Comparison of ENCODE assay signal across 7 mouse cellular contexts in the genomic region with DNA sequence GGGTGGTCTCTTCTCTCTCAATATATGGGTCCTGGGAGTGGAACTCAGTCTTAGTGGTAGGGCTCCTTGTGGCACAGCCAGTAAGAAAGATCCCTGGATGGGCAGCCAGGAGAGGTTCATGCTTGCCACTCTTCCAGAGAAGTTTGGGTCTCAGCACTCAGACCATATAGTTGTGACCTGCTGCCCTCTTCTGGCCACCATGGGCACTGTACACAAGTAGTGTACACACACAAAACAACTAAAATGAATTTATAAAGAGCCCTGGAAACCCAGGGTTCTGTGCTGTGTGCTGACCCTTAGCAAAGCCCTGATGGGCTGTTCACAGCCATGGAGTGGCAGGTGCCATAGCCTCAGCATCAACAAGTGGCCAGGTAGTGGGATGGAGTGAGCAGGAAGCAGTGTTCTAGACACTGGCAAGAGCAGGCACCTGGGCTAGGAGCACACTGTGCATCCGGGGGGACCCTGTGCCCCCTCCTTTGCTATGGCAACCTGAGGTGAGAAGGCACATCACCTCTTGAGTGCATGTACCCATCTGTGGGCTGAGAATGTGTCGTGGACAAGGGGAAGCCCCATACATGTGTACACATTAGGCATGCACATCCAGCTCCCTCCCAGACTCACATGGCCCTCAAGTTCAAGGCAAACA. TPM values are rescaled to one million over a fixed set of nuclear protein-coding genes. Genes with fewer than 3 reads are reported as not detected.
DNase-seq lines count a peak whose midpoint lies in the region; ATAC-seq and TF ChIP-seq lines count a peak whose summit lies in the region.

No protein-coding gene starts in this region.

- TF ChIP-seq POLR2A in ES-Bruce4 (IDR thresholded peaks at IDR 0.05; ENCODE audit: insufficient read depth, low read length) = no peak

- TF ChIP-seq EP300 in ES-Bruce4 (IDR thresholded peaks at IDR 0.05; ENCODE audit: insufficient read depth, low read depth, low read length) = no peak
- no peak for TF ChIP-seq EP300 in lung, postnatal 0 days (IDR thresholded peaks at IDR 0.05)
- TF ChIP-seq EP300 in stomach, postnatal 0 days (optimal IDR thresholded peaks at IDR 0.05) = no peak

- H3K9me3 ChIP-seq in ES-Bruce4 (replicated peaks; ENCODE audit: control insufficient read depth, insufficient read depth, low read length, poor library complexity, severe bottlenecking) = no peaks in the 10 kb centered on the region
- no peaks in the 10 kb centered on the region for H3K9me3 ChIP-seq in lung, postnatal 0 days (ENCODE audit: low read length)
- no peaks in the 10 kb centered on the region for H3K9me3 ChIP-seq in stomach, postnatal 0 days (ENCODE audit: control insufficient read depth, low read length)

- H3K36me3 ChIP-seq in ES-Bruce4 (ENCODE audit: control insufficient read depth, insufficient read depth, low read length, poor library complexity, severe bottlenecking) = peaks cover 8% of the 10 kb centered on the region
- peaks cover 6% of the 10 kb centered on the region for H3K36me3 ChIP-seq in lung, postnatal 0 days (ENCODE audit: insufficient read depth, low read length)
- peaks cover 9% of the 10 kb centered on the region; the same call in 1 of the 2 replicates for H3K36me3 ChIP-seq in stomach, postnatal 0 days (ENCODE audit: control insufficient read depth, insufficient read depth, low read length)

- 69% methylated on average over 2 of the region's 2 CpGs for WGBS in lung, postnatal 0 days
- WGBS in stomach, postnatal 0 days = 81% methylated on average over 2 of the region's 2 CpGs

- TF ChIP-seq CTCF in ES-Bruce4 (IDR thresholded peaks at IDR 0.05; ENCODE audit: low read depth, low read length) = peak; percentile 60
- peak; percentile 82 for TF ChIP-seq CTCF in lung, postnatal 0 days (IDR thresholded peaks at IDR 0.05)
- TF ChIP-seq CTCF in stomach, postnatal 0 days (IDR thresholded peaks at IDR 0.05; ENCODE audit: low read depth) = peak; percentile 84

- no peak overlapping the region for H3K4me3 ChIP-seq in ES-Bruce4 (ENCODE audit: low read depth, low read length)
- H3K4me3 ChIP-seq in lung, postnatal 0 days (ENCODE audit: low read depth, low read length) = no peak overlapping the region
- no peak overlapping the region for H3K4me3 ChIP-seq in stomach, postnatal 0 days (ENCODE audit: low read depth, low read length)

- H3K9ac ChIP-seq in ES-Bruce4 (ENCODE audit: low read depth, poor library complexity, severe bottlenecking) = 0 out of 2 replicates have a peak overlapping the region, but pooled peaks have one; percentile 17
- H3K9ac ChIP-seq in lung, postnatal 0 days (replicated peaks; ENCODE audit: low read depth) = no peak overlapping the region
- no peak overlapping the region for H3K9ac ChIP-seq in stomach, postnatal 0 days (ENCODE audit: low read length)

- no peaks in the 10 kb centered on the region for H3K27me3 ChIP-seq in ES-Bruce4 (ENCODE audit: control insufficient read depth, insufficient read depth, low read length, poor library complexity, severe bottlenecking)
- H3K27me3 ChIP-seq in lung, postnatal 0 days (replicated peaks; ENCODE audit: insufficient read depth, low read length) = no peaks in the 10 kb centered on the region
- no peaks in the 10 kb centered on the region for H3K27me3 ChIP-seq in stomach, postnatal 0 days (ENCODE audit: control insufficient read depth, insufficient read depth, low read length)

- H3K4me2 ChIP-seq in lung, postnatal 0 days (replicated peaks; ENCODE audit: low read depth, low read length) = no peak overlapping the region
- no peak overlapping the region for H3K4me2 ChIP-seq in stomach, postnatal 0 days (replicated peaks; ENCODE audit: low read depth)

- DNase-seq in layer of hippocampus, postnatal 10 days (ENCODE audit: low spot score in 2 of 2) = peak; percentile 38 to 61
- DNase-seq in layer of hippocampus, adult 9-10 months (ENCODE audit: low spot score) = no peak
- DNase-seq in adrenal gland, adult 18-20 months (ENCODE audit: low spot score in 2 of 2) = peak; percentile 52 to 63
- peak; percentile 62 for DNase-seq in gastrocnemius, postnatal 10 days
- DNase-seq in lung, postnatal 0 days (ENCODE audit: low spot score) = peak; percentile 81
- peak; percentile 64 for DNase-seq in stomach, postnatal 0 days (ENCODE audit: low spot score)

- no peak for ATAC-seq in lung, postnatal 0 days
- no peak; the same call in 1 of the 2 replicates for ATAC-seq in stomach, postnatal 0 days (ENCODE audit: low FRiP score, low TSS enrichment)

- H3K4me1 ChIP-seq in ES-Bruce4 (ENCODE audit: control insufficient read depth, insufficient read depth, low read length) = no peaks in the 10 kb centered on the region
- 0 out of 2 replicates have a peak, but pooled peaks cover 5% of the 10 kb centered on the region for H3K4me1 ChIP-seq in lung, postnatal 0 days (ENCODE audit: insufficient read depth, low read depth, low read length)
- no peaks in the 10 kb centered on the region for H3K4me1 ChIP-seq in stomach, postnatal 0 days (replicated peaks; ENCODE audit: control insufficient read depth, insufficient read depth)

- no peak overlapping the region for H3K27ac ChIP-seq in ES-Bruce4 (ENCODE audit: insufficient read depth, low read length)
- H3K27ac ChIP-seq in lung, postnatal 0 days (ENCODE audit: low read length) = no peak overlapping the region
- no peak overlapping the region for H3K27ac ChIP-seq in stomach, postnatal 0 days (replicated peaks)

RNA-seq across cellular contexts. Expression of a gene that starts 2.6 kb away (rescaled TPM):
- total RNA-seq in layer of hippocampus, postnatal 10 days (2021) = 10 to 100 TPM; 19.6 to 19.7 TPM
- 39.0 and 41.2 TPM in 2 replicates for polyA plus RNA-seq in ES-Bruce4 (2011; ENCODE audit: insufficient read depth, insufficient read length, low read depth, missing spikeins)
- 10 to 100 TPM in 1 of 2 experiments, 1 to 10 TPM in 1; 9.7 to 15.6 TPM for total RNA-seq in adrenal gland, adult 18-20 months (2021)
- 1 to 10 TPM; 3.4 to 4.2 TPM for total RNA-seq in gastrocnemius, postnatal 10 days (2021)
- polyA plus RNA-seq in lung, postnatal 0 days (2015; fragmentation: Nextera tagmentation; extraction: Ambion mirVana) = 37.7 and 40.0 TPM in 2 replicates
- 27.7 and 27.8 TPM in 2 replicates for polyA plus RNA-seq in stomach, postnatal 0 days (2015; fragmentation: Nextera tagmentation; extraction: Ambion mirVana)

RNA-seq across cellular contexts. Expression of a gene that starts 18.5 kb away (rescaled TPM):
- 1 to 10 TPM; 1.8 to 2.2 TPM for total RNA-seq in layer of hippocampus, postnatal 10 days (2021)
- 15.2 and 17.2 TPM in 2 replicates for polyA plus RNA-seq in ES-Bruce4 (2011; ENCODE audit: insufficient read depth, insufficient read length, low read depth, missing spikeins)
- 1 to 10 TPM; 5.6 to 6.2 TPM for total RNA-seq in adrenal gland, adult 18-20 months (2021)
- 1 to 10 TPM; 4.5 to 8.3 TPM for total RNA-seq in gastrocnemius, postnatal 10 days (2021)
- polyA plus RNA-seq in lung, postnatal 0 days (2015; fragmentation: Nextera tagmentation; extraction: Ambion mirVana) = 9.8 and 11.0 TPM in 2 replicates
- 3.0 and 3.1 TPM in 2 replicates for polyA plus RNA-seq in stomach, postnatal 0 days (2015; fragmentation: Nextera tagmentation; extraction: Ambion mirVana)

RNA-seq across cellular contexts. Expression of a gene that starts 28.4 kb away (rescaled TPM):
- total RNA-seq in layer of hippocampus, postnatal 10 days (2021) = 100 to 1,000 TPM; 121 to 126 TPM
- polyA plus RNA-seq in ES-Bruce4 (2011; ENCODE audit: insufficient read depth, insufficient read length, low read depth, missing spikeins) = 33.8 and 35.1 TPM in 2 replicates
- total RNA-seq in adrenal gland, adult 18-20 months (2021) = 10 to 100 TPM; 31.6 to 40.4 TPM
- 10 to 100 TPM; 18.9 to 21.7 TPM for total RNA-seq in gastrocnemius, postnatal 10 days (2021)
- polyA plus RNA-seq in lung, postnatal 0 days (2015; fragmentation: Nextera tagmentation; extraction: Ambion mirVana) = 4.9 and 5.0 TPM in 2 replicates
- 2.9 and 3.1 TPM in 2 replicates for polyA plus RNA-seq in stomach, postnatal 0 days (2015; fragmentation: Nextera tagmentation; extraction: Ambion mirVana)

RNA-seq across cellular contexts. Expression of a gene that starts 37.5 kb away (rescaled TPM):
- 10 to 100 TPM; 72.6 to 73.5 TPM for total RNA-seq in layer of hippocampus, postnatal 10 days (2021)
- 171 and 173 TPM in 2 replicates for polyA plus RNA-seq in ES-Bruce4 (2011; ENCODE audit: insufficient read depth, insufficient read length, low read depth, missing spikeins)
- 10 to 100 TPM; 38.5 to 53.2 TPM for total RNA-seq in adrenal gland, adult 18-20 months (2021)
- total RNA-seq in gastrocnemius, postnatal 10 days (2021) = 10 to 100 TPM; 14.0 to 18.0 TPM
- polyA plus RNA-seq in lung, postnatal 0 days (2015; fragmentation: Nextera tagmentation; extraction: Ambion mirVana) = 4.5 and 6.5 TPM in 2 replicates
- 3.7 and 3.9 TPM in 2 replicates for polyA plus RNA-seq in stomach, postnatal 0 days (2015; fragmentation: Nextera tagmentation; extraction: Ambion mirVana)

RNA-seq across cellular contexts. Expression of a gene that starts 38.8 kb away (rescaled TPM):
- 100 to 1,000 TPM; 231 to 233 TPM for total RNA-seq in layer of hippocampus, postnatal 10 days (2021)
- 1,058 and 1,233 TPM in 2 replicates for polyA plus RNA-seq in ES-Bruce4 (2011; ENCODE audit: insufficient read depth, insufficient read length, low read depth, missing spikeins)
- total RNA-seq in adrenal gland, adult 18-20 months (2021) = 100 to 1,000 TPM; 210 to 272 TPM
- total RNA-seq in gastrocnemius, postnatal 10 days (2021) = 100 to 1,000 TPM; 128 to 134 TPM
- polyA plus RNA-seq in lung, postnatal 0 days (2015; fragmentation: Nextera tagmentation; extraction: Ambion mirVana) = 167 and 186 TPM in 2 replicates
- 202 and 206 TPM in 2 replicates for polyA plus RNA-seq in stomach, postnatal 0 days (2015; fragmentation: Nextera tagmentation; extraction: Ambion mirVana)
